Mouse (Mus musculus) heart, postnatal 25 days (tissue): ENCODE data around the gene Ank3. TPM values are rescaled to one million over a fixed set of nuclear protein-coding genes. Genes with fewer than 3 reads are reported as not detected.

Experiments
- DNase-seq: peaks from one replicate; pipeline ENCODE4 v3.0.0; 2022; ENCODE audit warnings: low spot score
- intact Hi-C: fragments of 180-260 bp; cut with DNase I; formaldehyde crosslinking; loops from one replicate; pipeline ENCODE4 v1.15.1; 2025
- total RNA-seq, 2 experiments: library from RNA; stranded (reverse); gene quantifications; 2 replicates each; pipeline ENCODE4 v1.2.3; 2021

Gene Ank3
- total RNA-seq, 2 experiments from 2014 or later, result 77.8 to 89.0 TPM

GRCm38 (mm10) chr10:69785692-69786091, 387.1 kb downstream of the Ank3 start:
- no peak for DNase-seq
- intact Hi-C loops, result no loop called here

- intact Hi-C loops, result no loop called here
- no peak for DNase-seq
These were observed 387.8 kb downstream of the Ank3 start for GRCm38 (mm10) chr10:69786220-69786993.

- intact Hi-C loops, result no loop called here
- DNase-seq, result no peak
These were observed 388.8 kb downstream of the Ank3 start for GRCm38 (mm10) chr10:69787379-69787778.

GRCm38 (mm10) chr10:69790606-69791005, 392.0 kb downstream of the Ank3 start:
- intact Hi-C loops, result loop anchor here (5.0 kb wide), 1 partner anchor 338 kb away; no protein-coding TSS in a partner anchor
- no peak for DNase-seq

GRCm38 (mm10) chr10:69791951-69792350, 393.4 kb downstream of the Ank3 start:
- no peak for DNase-seq
- intact Hi-C loops, result loop anchor here (5.0 kb wide), 1 partner anchor 340 kb away; no protein-coding TSS in a partner anchor

- intact Hi-C loops, result loop anchor here (5.0 kb wide), 1 partner anchor 340 kb away; no protein-coding TSS in a partner anchor
- DNase-seq, result no peak
These were observed 393.8 kb downstream of the Ank3 start for GRCm38 (mm10) chr10:69792400-69792799.

GRCm38 (mm10) chr10:69793079-69793478, 394.5 kb downstream of the Ank3 start:
- intact Hi-C loops, result loop anchor here (1.0 to 5.0 kb wide), 2 partner anchors 131 to 341 kb away; no protein-coding TSS in a partner anchor
- DNase-seq, result peak; percentile 42

- intact Hi-C loops, result no loop called here
- DNase-seq, result no peak
These were observed 397.1 kb downstream of the Ank3 start for GRCm38 (mm10) chr10:69795656-69796055.

- intact Hi-C loops, result no loop called here
These were observed 397.9 kb downstream of the Ank3 start for GRCm38 (mm10) chr10:69796421-69796886.

GRCm38 (mm10) chr10:69803135-69803756, 404.7 kb downstream of the Ank3 start:
- intact Hi-C loops, result no loop called here
- no peak for DNase-seq

More at GRCm38 (mm10) chr10:69796421-69796886, 397.9 kb downstream of the Ank3 start:
- DNase-seq, result no peak

GRCm38 (mm10) chr10:69804613-69805012, 406.0 kb downstream of the Ank3 start:
- intact Hi-C loops, result no loop called here
- DNase-seq, result no peak

GRCm38 (mm10) chr10:69810785-69811184, 412.2 kb downstream of the Ank3 start:
- intact Hi-C loops, result no loop called here
- DNase-seq, result no peak

- intact Hi-C loops, result no loop called here
- DNase-seq, result no peak
These were observed 415.4 kb downstream of the Ank3 start for GRCm38 (mm10) chr10:69813823-69814522.

GRCm38 (mm10) chr10:69821245-69821644, 422.7 kb downstream of the Ank3 start:
- DNase-seq, result no peak
- intact Hi-C loops, result no loop called here

- no peak for DNase-seq
- intact Hi-C loops, result no loop called here
These were observed 430.2 kb downstream of the Ank3 start for GRCm38 (mm10) chr10:69828770-69829169.

- intact Hi-C loops, result no loop called here
- DNase-seq, result no peak
These were observed 430.7 kb downstream of the Ank3 start for GRCm38 (mm10) chr10:69829236-69829635.

- intact Hi-C loops, result no loop called here
- DNase-seq, result no peak
These were observed 433.0 kb downstream of the Ank3 start for GRCm38 (mm10) chr10:69831568-69831967.

GRCm38 (mm10) chr10:69832241-69832640, 433.7 kb downstream of the Ank3 start:
- intact Hi-C loops, result no loop called here
- DNase-seq, result no peak

- intact Hi-C loops, result no loop called here
- no peak for DNase-seq
These were observed 434.2 kb downstream of the Ank3 start for GRCm38 (mm10) chr10:69832822-69833221.

- intact Hi-C loops, result no loop called here
These were observed 436.1 kb downstream of the Ank3 start for GRCm38 (mm10) chr10:69834700-69835099.

More at GRCm38 (mm10) chr10:69834700-69835099, 436.1 kb downstream of the Ank3 start:
- peak; percentile 9 for DNase-seq
